Mouse (Mus musculus) cerebellum, adult 2 months (tissue): Measurements from ENCODE around the gene Baiap2l2.

Experiments
- CTCF ChIP-seq: fragments of 200-500 bp; IDR thresholded peaks from 2 replicates; pipeline ENCODE4 v1.5.1; 2011; ENCODE audit warnings: low read depth, mild to moderate bottlenecking, control low read depth, low read length, moderate library complexity, borderline replicate concordance; ENCODE audit not compliant: insufficient read depth
- POLR2A ChIP-seq: fragments of 200-500 bp; IDR thresholded peaks from 2 replicates; pipeline ENCODE4 v1.6.1; 2011; ENCODE audit warnings: low read length, control low read depth, borderline replicate concordance; ENCODE audit not compliant: insufficient read depth

- TF ChIP-seq CTCF, result no peak
- TF ChIP-seq POLR2A, result no peak
These were observed 42.6 kb downstream of the Baiap2l2 start for GRCm38 (mm10) chr15:79242574-79243233.
